Mouse (Mus musculus) cortical plate, adult 2 months (tissue): ENCODE data around the gene Cd70.

ENCODE experiments used
- CTCF ChIP-seq: fragments of 200-500 bp; IDR thresholded peaks from 2 replicates; pipeline ENCODE4 v1.5.1; 2011; ENCODE audit warnings: mild to moderate bottlenecking, control low read depth, low read length; ENCODE audit not compliant: insufficient read depth; ENCODE audit errors: extremely low read depth
- POLR2A ChIP-seq: fragments of 200-500 bp; IDR thresholded peaks from 2 replicates; pipeline ENCODE4 v1.6.1; 2011; ENCODE audit warnings: mild to moderate bottlenecking, low read length, control low read depth; ENCODE audit not compliant: insufficient read depth; ENCODE audit errors: extremely low read depth

GRCm38 (mm10) chr17:57098321-57098720 lies 51.3 kb downstream of the Cd70 start:
- TF ChIP-seq POLR2A: no peak
- TF ChIP-seq CTCF: no peak
